Mouse (Mus musculus) heart, embryonic 14.5 days (tissue): ENCODE results near the gene Prss23. TPM values are rescaled to one million over a fixed set of nuclear protein-coding genes. Genes with fewer than 3 reads are reported as not detected.

Experiments
- ATAC-seq: fragments of 200-750 bp; cut with Nextera tagmentation; 2 replicates; pipeline ENCODE4 v1.8.0; 2017; ENCODE audit warnings: low read depth, moderate TSS enrichment; ENCODE audit not compliant: insufficient number of reproducible peaks, insufficient read depth, low FRiP score
- H3K27ac ChIP-seq, 2 experiments: fragments of 200-500 bp in 1 of 2; fragments of 300-500 bp in 1 of 2; sonication (generic) in 1 of 2; replicated peaks in 1 of 2; 2 replicates each; pipeline ENCODE4 v1.5.1; 2012 to 2014; ENCODE audit warnings: low read depth in 2 of 2, low read length in 2 of 2, control low read depth in 1 of 2, mild to moderate bottlenecking in 1 of 2, mixed read lengths in 1 of 2; ENCODE audit not compliant: control insufficient read depth in 1 of 2, insufficient read depth in 1 of 2
- H3K27me3 ChIP-seq: fragments of 300-500 bp; sonication (generic); 2 replicates; pipeline ENCODE4 v1.6.1; 2014; ENCODE audit warnings: mild to moderate bottlenecking, low read length, control low read depth; ENCODE audit not compliant: control insufficient read depth, insufficient read depth
- H3K36me3 ChIP-seq: fragments of 300-500 bp; sonication (generic); 2 replicates; pipeline ENCODE4 v1.6.1; 2014; ENCODE audit warnings: mild to moderate bottlenecking, control low read depth, low read length, mixed read lengths; ENCODE audit not compliant: control insufficient read depth, insufficient read depth
- H3K4me1 ChIP-seq, 2 experiments: fragments of 200-500 bp in 1 of 2; fragments of 300-500 bp in 1 of 2; sonication (generic) in 1 of 2; 2 replicates each; pipeline ENCODE4 v1.6.1; 2012 to 2014; ENCODE audit warnings: low read length in 2 of 2, control low read depth in 1 of 2, mixed read lengths in 1 of 2; ENCODE audit not compliant: control insufficient read depth in 2 of 2, insufficient read depth in 2 of 2
- H3K4me2 ChIP-seq: fragments of 300-500 bp; sonication (generic); 2 replicates; pipeline ENCODE4 v1.6.1; 2014; ENCODE audit warnings: mild to moderate bottlenecking, low read length
- H3K4me3 ChIP-seq, 2 experiments: fragments of 200-500 bp in 1 of 2; fragments of 300-500 bp in 1 of 2; sonication (generic) in 1 of 2; 2 replicates each; pipeline ENCODE4 v1.5.1; 2012 to 2014; ENCODE audit warnings: low read length in 2 of 2, mild to moderate bottlenecking in 2 of 2, control low read depth in 1 of 2, low read depth in 1 of 2, moderate library complexity in 1 of 2; ENCODE audit not compliant: control insufficient read depth in 1 of 2, insufficient read depth in 1 of 2
- H3K9ac ChIP-seq: fragments of 300-500 bp; sonication (generic); 2 replicates; pipeline ENCODE4 v1.6.1; 2014; ENCODE audit warnings: mild to moderate bottlenecking, low read length
- H3K9me3 ChIP-seq: fragments of 300-500 bp; sonication (generic); 2 replicates; pipeline ENCODE4 v1.6.1; 2016; ENCODE audit warnings: low read length, control low read depth; ENCODE audit not compliant: control insufficient read depth
- WGBS: fragments of 180-500 bp; shearing (Covaris S2); extraction: QIAGEN DNeasy Blood & Tissue Kit; methylation state at CpG from one replicate; pipeline ENCODE4 v1.1.7; 2014; 5-methylcytosine and 5-hydroxymethylcytosine counted together
- polyA plus RNA-seq: library from polyadenylated mRNA; unstranded; fragments of >200 nt; fragmentation: Nextera tagmentation; extraction: Ambion mirVana; gene quantifications from 2 replicates; pipeline ENCODE4 v1.2.1, GENCODE M21; 2014

Gene Prss23
- polyA plus RNA-seq, 1 experiment from 2014 or later: 38.0 TPM

GRCm38 (mm10) chr7:89463775-89464592 is 63.0 kb downstream of the Prss23 start:
- Histone ChIP-seq H3K4me3 (no peak overlapping the region), H3K4me1 (peaks cover 13 to 29% of the 10 kb centered on the region in 2 experiments), H3K27ac (no peak overlapping the region), H3K9ac (no peak overlapping the region), H3K9me3 (no peaks in the 10 kb centered on the region), H3K27me3 (no peaks in the 10 kb centered on the region), H3K36me3 (no peaks in the 10 kb centered on the region), H3K4me2 (no peak overlapping the region)
- 80% methylated on average over 10 of the region's 10 CpGs for WGBS
- no peak for ATAC-seq

- Histone ChIP-seq H3K4me3 (no peak overlapping the region), H3K36me3 (no peaks in the 10 kb centered on the region), H3K9me3 (no peaks in the 10 kb centered on the region), H3K4me1 (peaks cover 13 to 29% of the 10 kb centered on the region in 2 experiments), H3K27me3 (no peaks in the 10 kb centered on the region), H3K27ac (no peak overlapping the region), H3K4me2 (no peak overlapping the region), H3K9ac (no peak overlapping the region)
- ATAC-seq: no peak
- WGBS: 70% methylated on average over 3 of the region's 3 CpGs
Observed at GRCm38 (mm10) chr7:89463246-89463645, 63.7 kb downstream of the Prss23 start.

DNA sequence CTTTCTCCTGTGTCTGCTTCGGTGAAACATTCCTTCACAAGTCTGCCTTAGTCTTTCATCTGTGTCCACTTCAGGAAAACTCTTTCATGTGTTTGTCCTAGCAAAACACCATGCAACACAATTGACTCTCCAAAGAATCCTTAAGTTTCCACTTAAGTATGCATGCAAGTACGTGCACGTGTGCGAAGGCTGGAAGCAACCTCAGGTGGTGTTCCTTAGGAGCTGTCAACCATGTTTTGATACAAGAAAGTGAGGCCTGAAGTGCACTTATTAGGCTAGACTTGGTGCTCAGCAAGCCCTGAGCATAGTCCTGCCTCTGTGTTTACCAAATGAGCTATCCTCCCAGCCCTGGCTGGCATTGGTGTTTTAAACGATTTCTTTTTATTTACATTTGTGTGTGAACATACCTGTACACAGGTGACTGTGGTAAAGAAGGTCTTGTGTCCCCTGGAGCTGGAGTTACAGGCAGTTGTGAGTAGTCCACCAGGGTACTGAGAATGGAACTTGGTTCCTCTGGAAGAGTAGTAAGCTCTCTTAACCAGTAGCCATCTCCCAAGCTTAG is 64.3 kb downstream of the Prss23 start:
- no peak overlapping the region for H3K4me3 ChIP-seq
- WGBS: 87% methylated on average over 5 of the region's 5 CpGs
- H3K9me3 ChIP-seq: no peaks in the 10 kb centered on the region
- H3K4me2 ChIP-seq: no peak overlapping the region
- H3K27me3 ChIP-seq: no peaks in the 10 kb centered on the region
- H3K9ac ChIP-seq: no peak overlapping the region
- no peaks in the 10 kb centered on the region for H3K36me3 ChIP-seq
- peaks cover 13 to 29% of the 10 kb centered on the region in 2 experiments for H3K4me1 ChIP-seq
- no peak for ATAC-seq
- H3K27ac ChIP-seq: no peak overlapping the region; a peak in 1 of 4 replicates

DNA sequence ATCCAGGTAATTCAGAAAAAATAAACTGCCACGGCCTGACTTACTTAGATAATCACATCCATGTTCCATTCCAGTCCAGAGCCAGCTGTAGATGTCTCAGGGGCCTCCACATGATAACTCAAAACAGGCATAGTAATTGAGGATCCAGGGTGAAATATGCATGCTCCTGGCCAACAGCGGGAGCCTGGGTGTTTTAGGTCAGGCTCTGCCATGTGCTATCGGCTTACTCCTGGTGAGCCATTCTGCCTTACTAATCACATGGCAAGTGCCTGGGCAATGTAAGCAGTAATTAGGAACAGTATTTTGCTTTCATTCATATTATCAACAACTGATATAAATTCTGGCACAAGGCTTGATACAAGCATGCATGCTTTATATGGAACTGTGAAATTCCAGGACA is 65.6 kb downstream of the Prss23 start:
- Histone ChIP-seq H3K27me3 (no peaks in the 10 kb centered on the region), H3K27ac (peak overlapping the region; percentile 60 to 70), H3K4me3 (no peak overlapping the region), H3K9ac (no peak overlapping the region), H3K9me3 (no peaks in the 10 kb centered on the region), H3K4me2 (peak overlapping the region; percentile 7; the same call in 1 of the 2 replicates), H3K4me1 (peaks cover 13 to 29% of the 10 kb centered on the region in 2 experiments), H3K36me3 (no peaks in the 10 kb centered on the region)
- peak; percentile 77; the same call in 1 of the 2 replicates for ATAC-seq
- 16% methylated on average over 3 of the region's 3 CpGs for WGBS

DNA sequence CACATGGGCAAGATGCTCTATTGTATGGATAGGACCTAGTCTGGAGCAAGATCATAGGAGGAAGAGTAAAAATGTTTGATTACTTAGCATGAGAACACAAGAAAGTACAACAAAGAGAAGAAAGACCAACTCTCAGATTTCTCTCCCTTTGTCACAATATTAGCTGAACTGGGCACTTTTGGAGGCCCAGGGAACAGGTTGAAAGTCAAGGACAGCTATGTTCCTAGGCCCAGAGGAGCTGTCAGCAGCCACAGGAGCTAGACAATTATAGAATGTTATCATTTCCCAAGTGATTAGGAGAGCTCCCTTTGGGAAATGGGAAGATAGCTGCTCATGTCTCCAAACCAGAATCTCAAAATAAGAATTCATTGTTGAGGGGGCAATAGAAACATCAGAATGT is 66.1 kb downstream of the Prss23 start:
- 0 out of 2 replicates have a peak, but pooled peaks have one; percentile 49 for ATAC-seq
- no peak overlapping the region for H3K4me3 ChIP-seq
- H3K9ac ChIP-seq: no peak overlapping the region
- peak overlapping the region; percentile 7; the same call in 1 of the 2 replicates for H3K4me2 ChIP-seq
- H3K4me1 ChIP-seq: peaks cover 13 to 29% of the 10 kb centered on the region in 2 experiments
- no peaks in the 10 kb centered on the region for H3K27me3 ChIP-seq
- H3K9me3 ChIP-seq: no peaks in the 10 kb centered on the region
- peak overlapping the region; percentile 60 to 70 for H3K27ac ChIP-seq
- no peaks in the 10 kb centered on the region for H3K36me3 ChIP-seq

GRCm38 (mm10) chr7:89459691-89460090 is 67.3 kb downstream of the Prss23 start:
- WGBS: 74% methylated on average over 2 of the region's 2 CpGs
- peaks cover 13 to 29% of the 10 kb centered on the region in 2 experiments for H3K4me1 ChIP-seq
- H3K4me2 ChIP-seq: no peak overlapping the region
- H3K9ac ChIP-seq: no peak overlapping the region
- no peak overlapping the region for H3K4me3 ChIP-seq
- H3K27ac ChIP-seq: no peak overlapping the region
- no peaks in the 10 kb centered on the region for H3K27me3 ChIP-seq
- no peaks in the 10 kb centered on the region for H3K36me3 ChIP-seq
- no peak for ATAC-seq
- no peaks in the 10 kb centered on the region for H3K9me3 ChIP-seq
